Mouse (Mus musculus): ENCODE measurements at regions not wholly inside any gene's neighbourhood (a gene's known extent, or its start where the extent isn't known, plus 50 kb on each side); places are given as distances from the start of the nearest gene placed in this dataset.

DNA sequence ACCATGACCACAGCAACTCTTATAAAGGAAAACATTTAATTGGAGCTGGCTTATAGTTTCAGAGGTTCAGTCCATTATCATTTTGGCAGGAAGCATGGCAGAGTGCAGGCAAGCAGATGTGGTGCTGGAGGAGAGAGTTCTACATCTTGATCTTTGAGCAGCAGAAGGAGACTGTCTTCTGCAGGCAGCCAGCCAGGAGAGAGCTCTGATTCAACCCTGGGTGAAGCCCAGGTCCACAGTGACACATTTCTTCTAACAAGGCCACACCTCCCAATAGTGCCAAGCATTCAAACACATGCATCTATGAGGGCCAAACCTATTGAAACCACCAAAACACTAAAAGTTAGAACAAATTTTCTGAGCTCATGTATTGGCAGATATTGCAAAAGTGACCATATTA, 117.0 kb upstream of the Nxpe4 start:
- no peak for TF ChIP-seq CTCF (IDR thresholded peaks at IDR 0.05; ENCODE audit: extremely low read depth, insufficient read depth, low read length)
- no peak for TF ChIP-seq POLR2A (IDR thresholded peaks at IDR 0.05; ENCODE audit: extremely low read depth, insufficient read depth, low read length)
